Mouse (Mus musculus) MEL (cell line): ENCODE results near the gene Adam17. TPM values are rescaled to one million over a fixed set of nuclear protein-coding genes. Genes with fewer than 3 reads are reported as not detected.
A peak's percentile ranks its signal among the peaks of the same experiment; 100 is the strongest.

Source experiments
- DNase-seq: peaks from one replicate; pipeline ENCODE4 v3.0.0; 2011; ENCODE audit warnings: low read depth, low spot score
- H3K27ac ChIP-seq: 2 replicates; pipeline ENCODE4 v1.5.1; 2012; ENCODE audit warnings: low read depth, mild to moderate bottlenecking, control low read depth, low read length, moderate library complexity; ENCODE audit not compliant: control insufficient read depth
- H3K27me3 ChIP-seq, 2 experiments: fragments of 150-350 bp in 1 of 2; sonication (generic) in 1 of 2; 2 replicates each; pipeline ENCODE4 v1.6.1; 2012; ENCODE audit warnings: low read length in 2 of 2, mild to moderate bottlenecking in 2 of 2, improper control_type of control experiment in 1 of 2, moderate library complexity in 1 of 2; ENCODE audit not compliant: insufficient read depth in 2 of 2, control insufficient read depth in 1 of 2
- H3K36me3 ChIP-seq, 2 experiments: 2 replicates each; pipeline ENCODE4 v1.6.1; 2012 to 2014; ENCODE audit warnings: low read length in 2 of 2, improper control_type of control experiment in 1 of 2, inconsistent platforms in 1 of 2, mild to moderate bottlenecking in 1 of 2; ENCODE audit not compliant: insufficient read depth in 2 of 2, control insufficient read depth in 1 of 2
- H3K4me1 ChIP-seq, 2 experiments: fragments of 150-350 bp in 1 of 2; sonication (generic) in 1 of 2; 2 replicates each; pipeline ENCODE4 v1.6.1; 2012; ENCODE audit warnings: low read length in 2 of 2, improper control_type of control experiment in 1 of 2, mild to moderate bottlenecking in 1 of 2; ENCODE audit not compliant: insufficient read depth in 2 of 2, control insufficient read depth in 1 of 2
- H3K4me3 ChIP-seq, 2 experiments: fragments of 150-350 bp in 1 of 2; sonication (generic) in 1 of 2; 2 replicates each; pipeline ENCODE4 v1.5.1; 2012; ENCODE audit warnings: low read depth in 2 of 2, low read length in 2 of 2, mild to moderate bottlenecking in 2 of 2, moderate library complexity in 2 of 2, control low read depth in 1 of 2, improper control_type of control experiment in 1 of 2; ENCODE audit not compliant: control insufficient read depth in 1 of 2, insufficient read depth in 1 of 2
- H3K79me2 ChIP-seq: 2 replicates; pipeline ENCODE4 v1.6.1; 2012; ENCODE audit warnings: mild to moderate bottlenecking, low read length, moderate library complexity; ENCODE audit not compliant: control insufficient read depth, poor library complexity, insufficient read depth
- H3K9ac ChIP-seq: 2 replicates; pipeline ENCODE4 v1.6.1; 2012; ENCODE audit warnings: low read depth, mild to moderate bottlenecking, control low read depth, low read length, moderate library complexity; ENCODE audit not compliant: control insufficient read depth, poor library complexity, severe bottlenecking
- H3K9me3 ChIP-seq: fragments of 150-350 bp; sonication (generic); replicated peaks from 2 replicates; pipeline ENCODE4 v1.6.1; 2012; ENCODE audit warnings: mild to moderate bottlenecking, low read length, improper control_type of control experiment, moderate library complexity; ENCODE audit not compliant: insufficient read depth
- BHLHE40 ChIP-seq: IDR thresholded peaks from 2 replicates; pipeline ENCODE4 v1.6.1; 2012; ENCODE audit warnings: low read depth, mild to moderate bottlenecking, inconsistent platforms, low read length, improper control_type of control experiment, borderline replicate concordance
- CHD1 ChIP-seq: IDR thresholded peaks from 2 replicates; pipeline ENCODE4 v1.6.1; 2012; ENCODE audit warnings: low read depth, mild to moderate bottlenecking, inconsistent platforms, low read length, improper control_type of control experiment
- CHD2 ChIP-seq: IDR thresholded peaks from 2 replicates; pipeline ENCODE4 v1.6.1; 2011; ENCODE audit warnings: low read length, improper control_type of control experiment
- CTCF ChIP-seq, 3 experiments: IDR thresholded peaks in 2 of 3; conservative IDR thresholded peaks in 1 of 3; 2 replicates each; pipeline ENCODE4 v1.5.1; 2011 to 2012; ENCODE audit warnings: low read length in 3 of 3, low read depth in 2 of 3, mild to moderate bottlenecking in 2 of 3, improper control_type of control experiment in 1 of 3, inconsistent platforms in 1 of 3, mixed read lengths in 1 of 3, moderate library complexity in 1 of 3; ENCODE audit not compliant: control insufficient read depth in 1 of 3, insufficient read depth in 1 of 3, poor library complexity in 1 of 3, severe bottlenecking in 1 of 3
- ELF1 ChIP-seq: IDR thresholded peaks from 2 replicates; pipeline ENCODE4 v1.6.1; 2014; ENCODE audit warnings: low read depth, mild to moderate bottlenecking, inconsistent platforms, low read length, improper control_type of control experiment, moderate library complexity
- EP300 ChIP-seq, 2 experiments: IDR thresholded peaks; 2 replicates each; pipeline ENCODE4 v1.6.1; 2011; ENCODE audit warnings: improper control_type of control experiment in 2 of 2, low read length in 2 of 2, low read depth in 1 of 2, mild to moderate bottlenecking in 1 of 2
- ETS1 ChIP-seq: IDR thresholded peaks from 2 replicates; pipeline ENCODE4 v1.6.1; 2012; ENCODE audit warnings: low read depth, mild to moderate bottlenecking, inconsistent platforms, low read length, improper control_type of control experiment, moderate library complexity
- HCFC1 ChIP-seq: IDR thresholded peaks from 2 replicates; pipeline ENCODE4 v1.6.1; 2012; ENCODE audit warnings: low read depth, mild to moderate bottlenecking, inconsistent platforms, low read length, improper control_type of control experiment, moderate library complexity
- JUND ChIP-seq: IDR thresholded peaks from 2 replicates; pipeline ENCODE4 v1.6.1; 2011; ENCODE audit warnings: low read depth, mild to moderate bottlenecking, improper control_type of control experiment, low read length
- MAFK ChIP-seq: IDR thresholded peaks from 2 replicates; pipeline ENCODE4 v1.6.1; 2011; ENCODE audit warnings: low read depth, mild to moderate bottlenecking, low read length, improper control_type of control experiment, borderline replicate concordance
- MAX ChIP-seq: IDR thresholded peaks from 2 replicates; pipeline ENCODE4 v1.6.1; 2011; ENCODE audit warnings: low read length, improper control_type of control experiment
- MAZ ChIP-seq: IDR thresholded peaks from 2 replicates; pipeline ENCODE4 v1.6.1; 2012; ENCODE audit warnings: low read depth, mild to moderate bottlenecking, inconsistent platforms, low read length, improper control_type of control experiment
- MEF2A ChIP-seq: IDR thresholded peaks from 2 replicates; pipeline ENCODE4 v1.6.1; 2014; ENCODE audit warnings: low read depth, mild to moderate bottlenecking, inconsistent platforms, low read length, improper control_type of control experiment; ENCODE audit not compliant: poor library complexity, insufficient replicate concordance, severe bottlenecking; ENCODE audit errors: extremely low read depth
- MXI1 ChIP-seq: IDR thresholded peaks from 2 replicates; pipeline ENCODE4 v1.6.1; 2011; ENCODE audit warnings: mild to moderate bottlenecking, low read depth, low read length, improper control_type of control experiment
- MYB ChIP-seq: IDR thresholded peaks from 2 replicates; pipeline ENCODE4 v1.6.1; 2011; ENCODE audit warnings: mild to moderate bottlenecking, low read depth, low read length, improper control_type of control experiment
- MYC ChIP-seq: IDR thresholded peaks from 2 replicates; pipeline ENCODE4 v1.6.1; 2011; ENCODE audit warnings: low read depth, mild to moderate bottlenecking, low read length, improper control_type of control experiment, moderate library complexity
- NELFE ChIP-seq: IDR thresholded peaks from 2 replicates; pipeline ENCODE4 v1.6.1; 2011; ENCODE audit warnings: low read depth, low read length, improper control_type of control experiment
- NRF1 ChIP-seq: IDR thresholded peaks from 2 replicates; pipeline ENCODE4 v1.6.1; 2014; ENCODE audit warnings: low read depth, mild to moderate bottlenecking, inconsistent platforms, low read length, improper control_type of control experiment, moderate library complexity; ENCODE audit not compliant: poor library complexity, insufficient read depth, severe bottlenecking
- POLR2A ChIP-seq, 2 experiments: IDR thresholded peaks; 2 replicates each; pipeline ENCODE4 v1.6.1; 2011 to 2012; ENCODE audit warnings: low read length in 2 of 2, mild to moderate bottlenecking in 2 of 2, control low read depth in 1 of 2, improper control_type of control experiment in 1 of 2, low read depth in 1 of 2, moderate library complexity in 1 of 2; ENCODE audit not compliant: control insufficient read depth in 1 of 2, insufficient read depth in 1 of 2, poor library complexity in 1 of 2
- POLR2AphosphoS2 ChIP-seq: IDR thresholded peaks from 2 replicates; pipeline ENCODE4 v1.6.1; 2011; ENCODE audit warnings: low read length, improper control_type of control experiment
- RAD21 ChIP-seq: IDR thresholded peaks from 2 replicates; pipeline ENCODE4 v1.6.1; 2011; ENCODE audit warnings: mild to moderate bottlenecking, low read depth, low read length, improper control_type of control experiment
- RCOR1 ChIP-seq: IDR thresholded peaks from 2 replicates; pipeline ENCODE4 v1.6.1; 2012; ENCODE audit warnings: low read depth, mild to moderate bottlenecking, inconsistent platforms, low read length, improper control_type of control experiment
- SIN3A ChIP-seq: IDR thresholded peaks from 2 replicates; pipeline ENCODE4 v1.6.1; 2012; ENCODE audit warnings: low read length, improper control_type of control experiment, inconsistent platforms
- SMC3 ChIP-seq: IDR thresholded peaks from 2 replicates; pipeline ENCODE4 v1.6.1; 2011; ENCODE audit warnings: low read depth, low read length, improper control_type of control experiment
- TCF12 ChIP-seq: IDR thresholded peaks from 2 replicates; pipeline ENCODE4 v1.6.1; 2014; ENCODE audit warnings: low read depth, mild to moderate bottlenecking, inconsistent platforms, low read length, improper control_type of control experiment, moderate library complexity
- UBTF ChIP-seq: IDR thresholded peaks from 2 replicates; pipeline ENCODE4 v1.6.1; 2012; ENCODE audit warnings: low read depth, mild to moderate bottlenecking, inconsistent platforms, low read length, improper control_type of control experiment, moderate library complexity, borderline replicate concordance; ENCODE audit not compliant: insufficient read depth
- USF1 ChIP-seq: IDR thresholded peaks from 2 replicates; pipeline ENCODE4 v1.6.1; 2014; ENCODE audit warnings: low read depth, mild to moderate bottlenecking, inconsistent platforms, low read length, improper control_type of control experiment, moderate library complexity
- USF2 ChIP-seq, 2 experiments: IDR thresholded peaks; 2 replicates each; pipeline ENCODE4 v1.6.1; 2011 to 2012; ENCODE audit warnings: improper control_type of control experiment in 2 of 2, low read length in 2 of 2, borderline replicate concordance in 1 of 2, inconsistent platforms in 1 of 2, low read depth in 1 of 2, mild to moderate bottlenecking in 1 of 2; ENCODE audit not compliant: insufficient read depth in 1 of 2
- ZC3H11A ChIP-seq: IDR thresholded peaks from 2 replicates; pipeline ENCODE4 v1.6.1; 2012; ENCODE audit warnings: low read depth, mild to moderate bottlenecking, inconsistent platforms, low read length, improper control_type of control experiment
- ZKSCAN1 ChIP-seq: IDR thresholded peaks from 2 replicates; pipeline ENCODE4 v1.6.1; 2012; ENCODE audit warnings: low read depth, mild to moderate bottlenecking, inconsistent platforms, low read length, improper control_type of control experiment, moderate library complexity
- ZMIZ1 ChIP-seq: IDR thresholded peaks from 2 replicates; pipeline ENCODE4 v1.6.1; 2012; ENCODE audit warnings: low read depth, mild to moderate bottlenecking, inconsistent platforms, low read length, improper control_type of control experiment, moderate library complexity
- ZNF384 ChIP-seq: IDR thresholded peaks from 2 replicates; pipeline ENCODE4 v1.6.1; 2012; ENCODE audit warnings: low read depth, mild to moderate bottlenecking, inconsistent platforms, low read length, improper control_type of control experiment
- polyA plus RNA-seq, 2 experiments: library from polyadenylated mRNA; stranded (reverse) in 1 of 2; unstranded in 1 of 2; fragments of >175 nt in 1 of 2; fragments of >200 nt in 1 of 2; gene quantifications; 2 replicates each; pipeline versions ENCODE4 v1.2.1 to v1.2.4; 2012; ENCODE audit warnings: low replicate concordance in 2 of 2, low read depth in 1 of 2; ENCODE audit not compliant: insufficient read length in 2 of 2, insufficient read depth in 1 of 2, missing spikeins in 1 of 2
- total RNA-seq: library from RNA; depleted of rRNA; stranded (reverse); fragments of 300-350 nt; gene quantifications from 2 replicates; pipeline ENCODE4 v1.2.3, GENCODE M21; 2012

Adam17 gene
- total and polyA plus RNA-seq, 3 experiments = 12.9 to 14.2 TPM; not detected in 1

DNA sequence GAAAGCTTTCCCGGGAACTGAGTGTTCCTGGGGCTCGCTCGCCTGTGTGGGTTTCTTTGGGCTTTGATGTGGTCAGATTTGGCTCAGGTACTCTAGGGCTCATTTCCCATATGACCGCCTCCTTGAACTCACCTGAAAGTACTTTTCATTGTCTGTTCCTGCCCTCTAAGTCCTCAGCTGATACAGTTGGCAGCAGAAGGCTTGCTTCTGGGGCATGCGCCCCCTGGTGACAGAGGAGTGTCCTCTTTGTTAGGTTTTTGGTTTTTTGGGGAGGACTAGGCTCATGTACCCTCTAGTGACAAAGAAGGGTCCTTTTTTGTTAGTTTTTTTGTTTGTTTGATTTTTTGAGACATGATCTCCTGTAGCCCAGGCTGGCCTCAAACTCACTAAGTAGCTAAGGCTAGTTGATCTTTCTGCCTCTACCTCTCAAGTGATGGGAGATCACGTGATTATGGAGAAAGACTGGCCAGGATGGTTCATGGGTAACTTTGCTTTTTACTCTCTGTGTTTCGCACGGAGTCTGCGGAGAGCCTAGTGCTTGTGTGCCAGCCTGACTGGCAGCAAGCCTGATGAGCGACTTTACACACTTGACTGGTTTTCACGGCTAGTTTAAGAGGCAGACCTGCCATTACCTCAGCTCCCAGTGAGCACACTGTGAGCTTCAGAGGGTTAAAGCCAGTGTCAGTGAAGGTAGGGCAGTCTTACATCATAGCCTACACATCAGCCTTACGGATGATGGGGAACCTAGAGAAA is 55.1 kb downstream of the Adam17 start:
- H3K4me3 ChIP-seq = no peak overlapping the region
- TF ChIP-seq TCF12 (no peak), SMC3 (peak; percentile 76), HCFC1 (no peak), MEF2A (no peak), MAFK (no peak), JUND (no peak), ZMIZ1 (no peak), POLR2A (IDR thresholded peaks at IDR 0.05; ENCODE audit: control insufficient read depth in 1 of 2, insufficient read depth in 1 of 2, low read depth in 1 of 2, low read length in 2 of 2, poor library complexity in 1 of 2) (no peak), USF1 (no peak), CHD1 (no peak), CHD2 (no peak), UBTF (no peak), RAD21 (peak; percentile 44), ZKSCAN1 (no peak), POLR2AphosphoS2 (no peak), ZC3H11A (peak; percentile 5; the same call in 1 of the 2 replicates), MYB (no peak), ETS1 (no peak), USF2 (IDR thresholded peaks at IDR 0.05; ENCODE audit: borderline replicate concordance in 1 of 2, insufficient read depth in 1 of 2, low read depth in 1 of 2, low read length in 2 of 2) (no peak), ELF1 (no peak), CTCF (IDR thresholded peaks at IDR 0.05 in 2 of 3, conservative IDR thresholded peaks at IDR 0.05 in 1 of 3; ENCODE audit: control insufficient read depth in 1 of 3, insufficient read depth in 1 of 3, low read depth in 2 of 3, low read length in 3 of 3, poor library complexity in 1 of 3, severe bottlenecking in 1 of 3) (peak; percentile 63 to 76 (median 71)), MXI1 (no peak), MAX (no peak), NELFE (no peak), EP300 (IDR thresholded peaks at IDR 0.05; ENCODE audit: low read depth in 1 of 2, low read length in 2 of 2) (no peak), SIN3A (peak; percentile 23; the same call in 1 of the 2 replicates), MAZ (no peak), ZNF384 (no peak), RCOR1 (no peak), NRF1 (no peak), BHLHE40 (no peak), MYC (no peak)
- peaks cover 0 to 5% of the 10 kb centered on the region in 2 experiments; a peak in 1 of 4 replicates for H3K4me1 ChIP-seq
- peaks cover 5% of the 10 kb centered on the region; the same call in 1 of the 2 replicates for H3K79me2 ChIP-seq
- no peaks in the 10 kb centered on the region for H3K27me3 ChIP-seq
- H3K9ac ChIP-seq = no peak overlapping the region
- peak; percentile 68 for DNase-seq
- peaks cover 0 to 2% of the 10 kb centered on the region in 2 experiments; a peak in 1 of 4 replicates for H3K36me3 ChIP-seq
- H3K9me3 ChIP-seq = no peaks in the 10 kb centered on the region
- no peak overlapping the region for H3K27ac ChIP-seq
